ENCODE assay signal across 8 mouse cellular contexts in genomic region chr2:128166623-128167423, GRCm38 (mm10). TPM values are rescaled to one million over a fixed set of nuclear protein-coding genes. Genes with fewer than 3 reads are reported as not detected.
DNase-seq lines count a peak whose midpoint lies in the region; ATAC-seq and TF ChIP-seq lines count a peak whose summit lies in the region.

No protein-coding gene starts in this region.

- ATAC-seq in forebrain, embryonic 13.5 days: peak; percentile 70
- ATAC-seq in forebrain, embryonic 16.5 days: peak; percentile 69
- ATAC-seq in midbrain, postnatal 0 days (ENCODE audit: low FRiP score): peak; percentile 23; the same call in 1 of the 2 replicates

- H3K27ac ChIP-seq in forebrain, embryonic 13.5 days: no peak overlapping the region
- no peak overlapping the region for H3K27ac ChIP-seq in forebrain, embryonic 10.5 days
- no peak overlapping the region for H3K27ac ChIP-seq in forebrain, embryonic 16.5 days (ENCODE audit: low read length)
- H3K27ac ChIP-seq in midbrain, postnatal 0 days (ENCODE audit: low read depth, low read length): no peak overlapping the region

- peaks cover 19% of the 10 kb centered on the region for H3K4me1 ChIP-seq in forebrain, embryonic 13.5 days
- H3K4me1 ChIP-seq in forebrain, embryonic 10.5 days: peaks cover 9% of the 10 kb centered on the region
- peaks cover 7% of the 10 kb centered on the region for H3K4me1 ChIP-seq in forebrain, embryonic 16.5 days (replicated peaks; ENCODE audit: control insufficient read depth, insufficient read depth, low read length)
- no peaks in the 10 kb centered on the region for H3K4me1 ChIP-seq in midbrain, postnatal 0 days (ENCODE audit: insufficient read depth, low read length)

- WGBS in forebrain, embryonic 13.5 days: 55% methylated on average over 13 of the region's 13 CpGs
- 74% methylated on average over 13 of the region's 13 CpGs for WGBS in forebrain, embryonic 10.5 days
- WGBS in forebrain, embryonic 16.5 days: 41% methylated on average over 13 of the region's 13 CpGs
- WGBS in midbrain, postnatal 0 days: 51% methylated on average over 13 of the region's 13 CpGs

- H3K9ac ChIP-seq in forebrain, embryonic 13.5 days: no peak overlapping the region
- no peak overlapping the region for H3K9ac ChIP-seq in forebrain, embryonic 16.5 days (replicated peaks; ENCODE audit: low read depth, low read length)
- no peak overlapping the region for H3K9ac ChIP-seq in midbrain, postnatal 0 days (replicated peaks; ENCODE audit: low read length, poor library complexity, severe bottlenecking)

- H3K4me2 ChIP-seq in forebrain, embryonic 13.5 days: no peak overlapping the region
- H3K4me2 ChIP-seq in forebrain, embryonic 16.5 days (ENCODE audit: low read length): peak overlapping the region; percentile 10; the same call in 1 of the 2 replicates
- H3K4me2 ChIP-seq in midbrain, postnatal 0 days (ENCODE audit: low read depth, low read length, poor library complexity, severe bottlenecking): no peak overlapping the region

- no peaks in the 10 kb centered on the region for H3K9me3 ChIP-seq in forebrain, embryonic 13.5 days (replicated peaks)
- H3K9me3 ChIP-seq in forebrain, embryonic 10.5 days: no peaks in the 10 kb centered on the region
- H3K9me3 ChIP-seq in forebrain, embryonic 16.5 days (ENCODE audit: control insufficient read depth, low read length): no peaks in the 10 kb centered on the region
- no peaks in the 10 kb centered on the region for H3K9me3 ChIP-seq in midbrain, postnatal 0 days (ENCODE audit: low read length)

- peak; percentile 16; the same call in 1 of the 2 replicates for TF ChIP-seq CTCF in midbrain, postnatal 0 days (IDR thresholded peaks at IDR 0.05)

- no peaks in the 10 kb centered on the region for H3K27me3 ChIP-seq in forebrain, embryonic 13.5 days
- H3K27me3 ChIP-seq in forebrain, embryonic 10.5 days (ENCODE audit: poor library complexity, severe bottlenecking): no peaks in the 10 kb centered on the region
- no peaks in the 10 kb centered on the region for H3K27me3 ChIP-seq in forebrain, embryonic 16.5 days (replicated peaks; ENCODE audit: control insufficient read depth, insufficient read depth, low read length)
- H3K27me3 ChIP-seq in midbrain, postnatal 0 days (ENCODE audit: insufficient read depth, low read length): no peaks in the 10 kb centered on the region

- no peaks in the 10 kb centered on the region for H3K36me3 ChIP-seq in forebrain, embryonic 13.5 days (ENCODE audit: poor library complexity, severe bottlenecking)
- peaks cover 3% of the 10 kb centered on the region for H3K36me3 ChIP-seq in forebrain, embryonic 10.5 days (replicated peaks)
- no peaks in the 10 kb centered on the region for H3K36me3 ChIP-seq in forebrain, embryonic 16.5 days (ENCODE audit: control insufficient read depth, insufficient read depth)
- H3K36me3 ChIP-seq in midbrain, postnatal 0 days (ENCODE audit: insufficient read depth, low read length): no peaks in the 10 kb centered on the region

- DNase-seq in forebrain, embryonic 10.5 days (ENCODE audit: extremely low spot score, low spot score): no peak
- peak; percentile 22 for DNase-seq in 3T3-L1 (ENCODE audit: low read depth, low spot score)
- DNase-seq in left cerebral cortex, adult 18-20 months (ENCODE audit: low spot score in 2 of 2): peak; percentile 23 to 52
- DNase-seq in midbrain, postnatal 0 days (ENCODE audit: low spot score): peak; percentile 74
- no peak for DNase-seq in yolk sac, embryonic 10.5 days (ENCODE audit: low spot score)
- no peak for DNase-seq in adrenal gland, postnatal 4 days (ENCODE audit: low spot score in 2 of 2)

- no peak overlapping the region for H3K4me3 ChIP-seq in forebrain, embryonic 13.5 days
- H3K4me3 ChIP-seq in forebrain, embryonic 10.5 days: no peak overlapping the region
- no peak overlapping the region for H3K4me3 ChIP-seq in forebrain, embryonic 16.5 days (replicated peaks; ENCODE audit: low read length)
- H3K4me3 ChIP-seq in midbrain, postnatal 0 days (ENCODE audit: low read depth, low read length): no peak overlapping the region

RNA-seq across cellular contexts. Expression of gene Bcl2l11, which starts 41.0 kb away (rescaled TPM):
- 11.0 and 12.1 TPM in 2 replicates for polyA plus RNA-seq in forebrain, embryonic 13.5 days (2015; fragmentation: Nextera tagmentation; extraction: Ambion mirVana)
- polyA plus RNA-seq in forebrain, embryonic 10.5 days (2016; fragmentation: Nextera tagmentation; extraction: Ambion mirVana): 22.1 and 26.3 TPM in 2 replicates
- 8.8 and 10.1 TPM in 2 replicates for polyA plus RNA-seq in forebrain, embryonic 16.5 days (2015; fragmentation: Nextera tagmentation; extraction: Ambion mirVana)
- total RNA-seq in left cerebral cortex, adult 18-20 months (2021): 1 to 10 TPM; 5.6 to 6.3 TPM
- 6.5 and 13.1 TPM in 2 replicates for total RNA-seq in midbrain, postnatal 0 days (2014; rRNA removed)
- 3.7 and 5.1 TPM in 2 replicates for polyA plus RNA-seq in midbrain, postnatal 0 days (2015; fragmentation: Nextera tagmentation; extraction: Ambion mirVana)
- 10 to 100 TPM; 37.2 to 37.7 TPM for total RNA-seq in adrenal gland, postnatal 4 days (2021)

Comparison
In these comparisons a context has a peak if more than half of its experiments do, and no peak if none do; other contexts are left out.
1. DNase-seq: peak in 3T3-L1 (single experiment), left cerebral cortex, adult 18-20 months (2 of 2) and midbrain, postnatal 0 days (single experiment); none in forebrain, embryonic 10.5 days (single experiment), yolk sac, embryonic 10.5 days (single experiment) and adrenal gland, postnatal 4 days (0 of 2).
2. Peak in every context shown above with its lines, with median percentiles within 50 percentile points of each other: ATAC-seq.